Mouse (Mus musculus) left cerebral cortex, postnatal 4 days (tissue): ENCODE results near the gene Gm1123. TPM values are rescaled to one million over a fixed set of nuclear protein-coding genes. Genes with fewer than 3 reads are reported as not detected.

Experiments used
- DNase-seq: peaks from one replicate; pipeline ENCODE4 v3.0.0-alpha.2; 2022
- intact Hi-C: fragments of 180-260 bp; cut with DNase I; formaldehyde crosslinking; loops from one replicate; pipeline ENCODE4 v1.15.1; 2025
- total RNA-seq, 2 experiments: library from RNA; stranded (reverse); gene quantifications; 2 replicates each; pipeline ENCODE4 v1.2.3; 2021

The Gm1123 gene
- total RNA-seq, 2 experiments from 2014 or later: not detected

GRCm38 (mm10) chr9:98959851-98960250 lies 75.7 kb downstream of the Gm1123 start:
- intact Hi-C loops: no loop called here
- no peak for DNase-seq

GRCm38 (mm10) chr9:98958628-98959027 lies 76.9 kb downstream of the Gm1123 start:
- intact Hi-C loops: no loop called here

GRCm38 (mm10) chr9:98957751-98958351 lies 77.7 kb downstream of the Gm1123 start:
- DNase-seq: no peak
- intact Hi-C loops: no loop called here

More at GRCm38 (mm10) chr9:98958628-98959027, 76.9 kb downstream of the Gm1123 start:
- no peak for DNase-seq

Other genes starting within 250 kb of the Gm1123 start
- not detected for gene Prr23a1, start 193.2 kb downstream of the Gm1123 start, total RNA-seq
- not detected for gene Prr23a2, start 179.2 kb downstream of the Gm1123 start, total RNA-seq
- gene Prr23a3, start 170.9 kb downstream of the Gm1123 start, total RNA-seq: not detected
- not detected for gene 7420426K07Rik, start 132.6 kb downstream of the Gm1123 start, total RNA-seq
- gene Foxl2, start 80.4 kb downstream of the Gm1123 start, total RNA-seq: 1 to 10 TPM; 1.6 to 2.4 TPM
- gene Faim, start 49.3 kb downstream of the Gm1123 start, total RNA-seq: 10 to 100 TPM; 41.6 to 43.9 TPM
- gene Pik3cb, start 104.9 kb upstream of the Gm1123 start, total RNA-seq: 10 to 100 TPM; 16.8 to 18.5 TPM
- not detected for gene Faiml, start 201.5 kb upstream of the Gm1123 start, total RNA-seq
- gene Cep70, start 207.7 kb upstream of the Gm1123 start, total RNA-seq: 10 to 100 TPM; 19.3 to 23.6 TPM